Mouse (Mus musculus) hindbrain, embryonic 14.5 days (tissue): ENCODE results near the gene Sfi1. TPM values are rescaled to one million over a fixed set of nuclear protein-coding genes. Genes with fewer than 3 reads are reported as not detected.
A peak's percentile ranks its signal among the peaks of the same experiment; 100 is the strongest.
"Not testable (repeated sequence)": the region's sequence is repeated elsewhere in the genome, so short reads cannot be mapped to it uniquely, and the experiment has no call there.

Source experiments
- ATAC-seq: fragments of 200-750 bp; cut with Nextera tagmentation; 2 replicates; pipeline ENCODE4 v1.8.0; 2017; ENCODE audit warnings: moderate number of reproducible peaks, mild to moderate bottlenecking, moderate TSS enrichment, moderate library complexity; ENCODE audit not compliant: low FRiP score
- DNase-seq: peaks from one replicate; pipeline ENCODE4 v3.0.0-alpha.2; 2015; ENCODE audit warnings: low spot score
- H3K27ac ChIP-seq: fragments of 300-500 bp; sonication (generic); 2 replicates; pipeline ENCODE4 v1.5.1; 2014; ENCODE audit warnings: mild to moderate bottlenecking, moderate library complexity
- H3K27me3 ChIP-seq: fragments of 300-500 bp; sonication (generic); 2 replicates; pipeline ENCODE4 v1.6.1; 2014; ENCODE audit warnings: mild to moderate bottlenecking, low read length, mixed read lengths; ENCODE audit not compliant: control insufficient read depth, insufficient read depth
- H3K36me3 ChIP-seq: fragments of 300-500 bp; sonication (generic); replicated peaks from 2 replicates; pipeline ENCODE4 v1.6.1; 2014; ENCODE audit not compliant: control insufficient read depth, insufficient read depth
- H3K4me1 ChIP-seq: fragments of 300-500 bp; sonication (generic); replicated peaks from 2 replicates; pipeline ENCODE4 v1.6.1; 2014; ENCODE audit warnings: antibody characterized with exemption, low read length, mixed read lengths; ENCODE audit not compliant: control insufficient read depth, insufficient read depth
- H3K4me2 ChIP-seq: fragments of 300-500 bp; sonication (generic); replicated peaks from 2 replicates; pipeline ENCODE4 v1.6.1; 2014; ENCODE audit warnings: mild to moderate bottlenecking, moderate library complexity
- H3K4me3 ChIP-seq: fragments of 300-500 bp; sonication (generic); replicated peaks from 2 replicates; pipeline ENCODE4 v1.5.1; 2014; ENCODE audit warnings: mild to moderate bottlenecking, low read length
- H3K9ac ChIP-seq: fragments of 300-500 bp; sonication (generic); 2 replicates; pipeline ENCODE4 v1.6.1; 2014
- H3K9me3 ChIP-seq: fragments of 300-500 bp; sonication (generic); 2 replicates; pipeline ENCODE4 v1.6.1; 2016; ENCODE audit warnings: low read length; ENCODE audit not compliant: control insufficient read depth
- WGBS: fragments of 180-500 bp; shearing (Covaris S2); extraction: QIAGEN DNeasy Blood & Tissue Kit; methylation state at CpG from one replicate; pipeline ENCODE4 v1.1.7; 2014; 5-methylcytosine and 5-hydroxymethylcytosine counted together
- polyA plus RNA-seq: library from polyadenylated mRNA; unstranded; fragments of >200 nt; fragmentation: Nextera tagmentation; extraction: Ambion mirVana; gene quantifications from 2 replicates; pipeline ENCODE4 v1.2.1, GENCODE M21; 2014

Gene Sfi1
- polyA plus RNA-seq, 1 experiment from 2014 or later = 11.3 TPM

DNA sequence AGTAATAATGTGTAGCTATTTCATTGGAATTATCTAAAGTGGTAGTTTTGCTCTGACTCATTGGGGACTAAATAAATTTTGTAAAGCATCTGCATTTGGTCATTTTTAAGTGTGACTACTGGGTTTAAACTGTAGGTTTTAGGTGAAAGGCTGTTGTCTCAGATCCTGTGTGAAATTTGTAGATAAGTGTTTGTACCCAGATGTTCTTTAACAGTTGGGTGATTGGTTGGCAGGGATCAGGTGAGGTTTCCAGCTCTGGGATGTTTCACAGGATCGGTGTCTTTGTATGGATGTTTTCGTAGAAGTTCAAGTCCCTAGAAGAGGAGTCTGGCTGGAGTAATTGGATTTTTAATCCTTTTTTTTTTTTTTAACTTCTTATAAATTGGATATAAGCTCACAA lies 10.5 kb upstream of the Sfi1 start:
- WGBS = 94% methylated on average over 2 of the region's 2 CpGs
- no peaks in the 10 kb centered on the region for H3K27me3 ChIP-seq
- no peaks in the 10 kb centered on the region for H3K4me1 ChIP-seq
- DNase-seq (no peak), ATAC-seq (no peak)
- no peak overlapping the region for H3K4me3 ChIP-seq
- H3K9me3 ChIP-seq = no peaks in the 10 kb centered on the region
- H3K36me3 ChIP-seq = peaks cover 39% of the 10 kb centered on the region
- no peak overlapping the region for H3K27ac ChIP-seq
- peak overlapping the region; percentile 42 for H3K4me2 ChIP-seq
- no peak overlapping the region for H3K9ac ChIP-seq

DNA sequence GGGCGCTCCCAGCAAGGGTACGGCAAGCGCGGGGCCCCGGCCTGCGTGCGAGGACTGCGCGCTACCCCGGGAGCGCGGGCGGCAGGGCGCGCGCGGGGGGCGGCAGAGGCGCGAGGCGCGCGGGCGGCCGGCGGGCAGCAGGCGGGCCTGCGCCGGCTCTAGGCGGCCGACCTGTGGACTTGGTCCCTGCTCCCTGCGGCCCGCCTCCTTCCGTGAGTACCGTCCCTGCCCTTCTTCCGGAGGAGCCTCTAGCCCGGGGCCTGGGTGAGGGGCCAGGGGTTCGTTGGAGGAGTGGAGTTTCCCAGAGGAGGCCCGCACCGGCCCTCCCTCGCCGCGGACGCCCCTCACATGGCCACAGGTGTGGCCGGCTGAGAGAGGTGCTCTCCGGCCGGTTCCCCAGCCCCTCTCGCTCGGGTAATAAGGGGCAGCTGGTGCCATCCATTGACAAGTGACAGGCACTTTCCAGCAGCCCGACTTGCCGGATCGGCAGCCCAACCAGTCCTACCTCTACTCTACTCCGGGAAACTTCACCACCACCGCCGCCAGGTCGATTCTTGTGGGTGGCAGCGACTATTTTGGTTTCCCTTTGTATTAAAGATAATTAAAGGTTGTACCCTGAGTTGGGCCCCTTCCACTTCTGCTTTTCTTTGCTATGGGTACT lies 9.6 kb upstream of the Sfi1 start:
- no peak for DNase-seq
- no peak for ATAC-seq
- WGBS = under 1% methylated on average over 48 of the region's 57 CpGs

DNA sequence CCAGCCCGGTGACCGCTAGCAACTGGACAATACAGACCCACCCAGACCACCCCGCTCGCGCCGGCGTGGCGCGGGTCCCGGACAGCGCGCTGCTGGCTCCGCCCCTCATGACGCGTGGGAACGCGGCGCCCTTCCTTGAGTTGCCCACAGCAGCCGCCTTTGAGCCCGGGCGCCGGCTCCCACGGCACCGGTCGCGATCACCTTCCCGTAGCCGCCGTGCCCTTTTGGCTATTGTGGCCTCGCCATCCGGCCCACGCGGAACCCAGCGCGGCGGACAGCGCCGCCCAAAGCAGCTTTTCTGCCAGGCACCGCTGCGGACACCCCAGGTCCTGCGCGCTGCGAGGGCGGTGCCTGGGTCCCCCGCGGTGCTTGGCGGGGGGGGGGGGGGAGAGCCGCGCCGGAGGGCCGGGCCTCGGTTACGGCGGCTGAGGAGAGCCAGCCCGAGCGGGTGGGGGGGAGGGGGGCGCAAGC lies 9.0 kb upstream of the Sfi1 start, which contains the start of gene Eif4enif1:
Eif4enif1 (plus strand) TSS at position 162 of the 471 bp plus-strand sequence.
- Histone ChIP-seq H3K36me3 (peaks cover 26% of the 10 kb centered on the region), H3K9ac (peak within 1 kb of the TSS; percentile 41), H3K27me3 (no peaks in the 10 kb centered on the region), H3K4me3 (peak within 1 kb of the TSS; percentile 36), H3K4me2 (peak within 1 kb of the TSS; percentile 42), H3K9me3 (no peaks in the 10 kb centered on the region), H3K4me1 (no peaks in the 10 kb centered on the region), H3K27ac (peak within 1 kb of the TSS; percentile 68)
- WGBS = 1% methylated on average over 44 of the region's 57 CpGs
- ATAC-seq = peak; percentile 68
- DNase-seq = peak; percentile 84

More for the DNA sequence above, 9.6 kb upstream of the Sfi1 start:
- Histone ChIP-seq H3K36me3 (peaks cover 32% of the 10 kb centered on the region), H3K4me3 (peak overlapping the region; percentile 36), H3K4me2 (peak overlapping the region; percentile 42), H3K27me3 (no peaks in the 10 kb centered on the region), H3K27ac (peak overlapping the region; percentile 16), H3K4me1 (no peaks in the 10 kb centered on the region), H3K9me3 (no peaks in the 10 kb centered on the region), H3K9ac (peak overlapping the region; percentile 41)

DNA sequence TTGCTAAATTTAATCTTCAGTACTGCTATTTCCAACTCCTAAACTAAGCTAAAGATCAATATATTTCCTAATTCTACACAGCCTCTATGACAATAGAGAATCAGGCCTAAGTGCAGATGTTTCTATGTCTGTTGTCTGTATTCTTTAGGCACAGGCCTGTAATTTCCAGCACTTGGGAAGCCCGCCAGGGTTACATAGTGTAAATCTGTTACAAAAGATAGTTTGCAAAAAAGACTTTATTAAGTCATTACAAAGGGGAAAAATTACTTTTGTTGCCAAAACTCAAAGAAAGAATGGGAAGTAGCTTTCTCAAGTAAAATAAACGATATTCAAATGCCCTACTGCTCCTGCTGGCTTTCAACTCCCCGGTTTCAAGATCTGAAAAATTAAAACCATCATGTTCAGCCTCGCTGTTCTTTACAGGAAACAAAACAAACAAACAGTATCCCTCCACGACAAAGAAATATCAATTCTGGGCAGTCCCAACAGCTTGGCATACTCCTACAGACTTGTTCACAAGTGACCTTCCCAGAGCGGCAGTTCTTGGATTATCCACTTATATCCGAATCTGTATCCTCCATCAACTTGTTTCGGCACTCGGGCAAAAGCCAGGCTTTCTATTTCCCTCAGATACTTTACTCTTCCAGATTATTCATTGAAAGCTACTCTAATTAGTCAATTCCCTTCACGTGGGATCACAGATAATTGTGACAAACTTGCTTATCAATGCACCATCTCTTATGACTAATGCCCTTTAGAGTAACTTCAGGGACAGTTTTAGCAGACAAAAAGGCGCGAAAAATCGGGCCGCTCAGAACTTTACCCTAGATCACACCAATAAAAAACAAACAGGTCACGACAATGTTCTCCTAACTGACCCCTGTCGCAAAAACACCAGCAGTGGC lies 8.3 kb upstream of the Sfi1 start:
- Histone ChIP-seq H3K36me3 (peaks cover 20% of the 10 kb centered on the region), H3K27me3 (no peaks in the 10 kb centered on the region), H3K4me3 (peak overlapping the region; percentile 36), H3K4me1 (no peaks in the 10 kb centered on the region), H3K4me2 (peak overlapping the region; percentile 36), H3K9ac (peak overlapping the region; percentile 0; the same call in 1 of the 2 replicates), H3K9me3 (no peaks in the 10 kb centered on the region), H3K27ac (no peak overlapping the region)
- no peak for DNase-seq
- WGBS = 8% methylated on average over 16 of the region's 16 CpGs
- ATAC-seq = no peak

DNA sequence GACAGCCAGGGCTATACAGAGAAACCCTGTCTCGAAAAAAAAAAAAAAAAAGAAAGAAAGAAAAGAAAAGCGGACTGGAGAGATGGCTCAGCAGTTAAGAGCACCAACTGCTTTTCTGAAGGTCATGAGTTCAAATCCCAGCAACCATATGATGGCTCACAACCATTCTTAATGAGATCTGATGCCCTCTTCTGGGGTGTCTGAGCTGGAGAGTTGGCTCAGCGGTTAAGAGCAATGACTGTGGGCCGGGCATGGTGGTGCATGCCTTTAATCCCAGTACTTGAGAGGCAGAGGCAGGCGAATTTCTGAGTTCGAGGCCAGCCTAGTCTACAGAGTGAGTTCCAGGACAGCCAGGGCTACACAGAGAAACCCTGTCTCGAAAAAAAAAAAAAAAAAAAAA lies 7.4 kb upstream of the Sfi1 start:
- H3K27ac ChIP-seq, H3K4me2 ChIP-seq, H3K4me1 ChIP-seq, DNase-seq, H3K9ac ChIP-seq, H3K4me3 ChIP-seq, H3K9me3 ChIP-seq, H3K27me3 ChIP-seq, ATAC-seq: not testable (repeated sequence)
- WGBS = 94% methylated on average over 6 of the region's 7 CpGs
- H3K36me3 ChIP-seq = peaks cover 10% of the 10 kb centered on the region

DNA sequence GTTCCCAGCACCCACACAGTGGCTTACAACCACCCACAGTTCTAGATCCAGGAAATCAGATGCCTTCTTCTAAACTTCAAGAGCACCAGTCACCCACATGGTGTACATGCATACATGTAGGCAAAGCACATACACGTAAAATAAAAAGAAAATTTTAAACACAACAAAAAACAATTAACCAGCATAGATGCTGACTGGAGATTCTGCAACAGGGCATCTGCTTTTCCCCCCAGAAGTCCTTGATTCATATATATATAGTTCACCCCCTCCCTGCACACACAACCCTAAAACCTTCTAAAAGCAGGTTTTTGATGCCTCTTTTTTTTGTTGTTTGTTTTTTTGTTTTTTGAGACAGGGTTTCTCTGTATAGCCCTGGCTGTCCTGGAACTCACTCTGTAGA lies 10.6 kb downstream of the Sfi1 start:
- H3K4me1 ChIP-seq = not testable (repeated sequence)

DNA sequence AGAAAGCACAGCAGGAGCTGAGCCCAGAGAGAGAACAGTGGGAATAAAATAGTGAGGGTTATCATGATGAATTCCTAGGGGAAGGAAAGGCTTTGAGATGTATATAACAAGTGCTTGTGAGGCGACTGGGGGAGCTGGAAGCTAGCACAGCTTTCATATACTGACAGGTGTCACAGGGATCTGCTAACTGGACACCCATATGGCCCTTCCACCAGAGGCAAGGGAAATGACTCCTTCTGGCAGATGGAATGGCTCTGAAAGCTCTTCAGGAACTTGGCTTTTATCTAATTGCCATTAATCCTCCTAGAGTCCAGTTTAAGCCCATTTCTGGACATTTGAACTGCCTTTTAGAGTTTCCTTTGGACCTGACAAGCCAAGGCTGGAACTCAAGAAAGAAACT lies 11.3 kb downstream of the Sfi1 start:
- H3K4me2 ChIP-seq, ATAC-seq, H3K4me1 ChIP-seq, H3K27ac ChIP-seq, DNase-seq, H3K36me3 ChIP-seq, H3K4me3 ChIP-seq, H3K9me3 ChIP-seq, H3K9ac ChIP-seq, H3K27me3 ChIP-seq: not testable (repeated sequence)
- 32% methylated on average over 1 of the region's 1 CpGs for WGBS

More for the DNA sequence above, 10.6 kb downstream of the Sfi1 start:
- not testable (repeated sequence) for H3K9ac ChIP-seq, DNase-seq, H3K4me3 ChIP-seq, ATAC-seq, H3K36me3 ChIP-seq, H3K27me3 ChIP-seq, H3K4me2 ChIP-seq, H3K9me3 ChIP-seq, H3K27ac ChIP-seq
- WGBS = 100% methylated on average over 1 of the region's 1 CpGs

DNA sequence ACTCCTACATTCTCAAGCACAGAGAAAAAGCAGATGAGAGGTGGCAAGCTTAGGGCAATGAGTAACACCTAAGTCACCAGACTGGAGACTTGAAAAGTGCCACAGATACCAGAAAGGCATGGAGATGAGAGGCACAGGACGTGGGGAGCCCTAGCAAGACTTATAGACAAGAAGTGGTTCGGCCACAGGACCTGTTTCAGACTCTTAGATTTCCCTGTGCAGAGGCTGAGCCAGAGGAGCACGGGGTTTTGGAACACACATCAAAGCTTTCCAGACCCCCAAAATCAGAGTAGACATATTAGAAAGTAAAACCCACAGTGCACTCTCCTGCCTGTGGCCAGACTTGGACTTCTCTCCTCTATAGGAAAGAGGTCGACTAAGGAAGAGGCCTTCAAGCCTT lies 12.0 kb downstream of the Sfi1 start:
- not testable (repeated sequence) for H3K4me2 ChIP-seq, ATAC-seq, H3K9ac ChIP-seq, H3K4me3 ChIP-seq, H3K36me3 ChIP-seq, H3K9me3 ChIP-seq, H3K4me1 ChIP-seq, DNase-seq, H3K27me3 ChIP-seq, H3K27ac ChIP-seq
- 63% methylated on average over 4 of the region's 4 CpGs for WGBS

DNA sequence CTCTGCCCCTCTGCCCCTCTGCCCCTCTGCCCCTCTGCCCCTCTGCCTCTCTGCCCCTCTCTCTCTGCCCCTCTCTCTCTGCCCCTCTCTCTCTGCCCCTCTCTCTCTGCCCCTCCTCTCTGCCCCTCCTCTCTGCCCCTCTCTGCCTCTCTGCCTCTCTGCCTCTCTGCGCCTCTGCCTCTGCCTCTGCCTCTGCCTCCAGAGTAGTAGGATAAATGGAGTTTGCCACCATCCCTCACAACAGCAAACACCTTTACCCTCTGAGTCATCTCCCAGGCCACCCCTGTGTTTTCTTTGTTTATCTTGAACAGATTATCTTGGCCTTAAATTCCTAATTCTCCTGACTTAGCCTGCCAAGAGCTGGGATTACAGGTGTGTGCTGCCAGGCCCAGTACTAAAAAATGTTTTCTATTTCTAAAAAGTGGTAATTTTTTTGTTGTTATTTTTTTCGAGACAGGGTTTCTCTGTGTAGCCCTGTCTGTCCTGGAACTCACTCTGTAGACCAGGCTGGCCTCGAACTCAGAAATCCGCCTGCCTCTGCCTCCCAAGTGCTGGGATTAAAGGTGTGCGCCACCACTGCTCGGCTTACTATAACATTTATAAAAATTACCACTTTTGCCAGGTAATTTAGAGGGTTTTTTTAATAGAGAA lies 12.6 kb downstream of the Sfi1 start:
- H3K27me3 ChIP-seq = not testable (repeated sequence)

More for the DNA sequence above, 12.6 kb downstream of the Sfi1 start:
- not testable (repeated sequence) for H3K9me3 ChIP-seq, DNase-seq, H3K4me3 ChIP-seq, H3K4me2 ChIP-seq, H3K4me1 ChIP-seq, ATAC-seq, H3K36me3 ChIP-seq, H3K27ac ChIP-seq, H3K9ac ChIP-seq
- WGBS = 72% methylated on average over 6 of the region's 6 CpGs
